Mouse (Mus musculus) spleen, postnatal 14 days (tissue): ENCODE data around the gene Ces1f.
"Not testable (repeated sequence)": the region's sequence is repeated elsewhere in the genome, so short reads cannot be mapped to it uniquely, and the experiment has no call there.

Experiments used
- DNase-seq, 2 experiments: peaks; one replicate each; pipeline ENCODE4 v3.0.0; 2021 to 2022; ENCODE audit warnings: low spot score in 2 of 2

Ces1f gene

DNA sequence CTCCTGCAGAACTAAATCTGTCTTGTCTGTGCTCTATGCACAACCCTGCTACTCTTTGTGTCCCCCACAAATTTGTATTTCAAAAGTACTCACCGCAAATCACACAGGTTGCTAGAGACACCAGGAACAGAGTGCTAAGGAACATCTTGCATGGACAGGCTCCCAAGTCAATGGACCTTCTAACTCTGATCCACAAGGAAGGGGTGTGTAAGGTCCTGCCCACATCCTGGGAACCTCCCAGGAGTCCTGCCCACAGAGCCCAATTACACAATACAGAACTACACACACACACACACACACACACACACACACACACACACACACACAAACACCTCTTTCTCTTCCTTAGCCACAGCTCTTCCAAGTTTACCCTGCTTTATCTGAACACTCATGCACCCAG lies at the start of gene Ces1f:
Ces1f (minus strand) TSS at position 192 of the 400 bp plus-strand sequence.
- DNase-seq: no peak

DNA sequence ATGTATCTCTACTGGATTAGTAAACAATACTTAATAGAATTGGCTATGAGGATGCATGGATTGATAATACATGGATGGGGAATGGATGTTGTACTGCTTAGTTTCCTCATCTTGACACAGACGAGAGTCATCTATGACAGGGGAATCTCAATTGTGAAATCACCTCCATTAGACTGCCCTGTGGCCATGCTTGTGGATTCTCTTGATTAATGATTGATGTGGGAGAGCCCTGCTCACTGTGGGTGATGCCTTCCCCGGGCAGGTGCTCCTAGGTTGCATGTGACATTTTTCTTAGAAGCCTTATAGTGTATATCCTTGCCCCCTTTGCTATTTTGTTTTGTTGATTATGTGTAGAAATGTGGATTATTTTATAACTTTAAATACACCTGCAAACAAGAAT lies 45.6 kb upstream of the Ces1f start:
- no peak for DNase-seq

DNA sequence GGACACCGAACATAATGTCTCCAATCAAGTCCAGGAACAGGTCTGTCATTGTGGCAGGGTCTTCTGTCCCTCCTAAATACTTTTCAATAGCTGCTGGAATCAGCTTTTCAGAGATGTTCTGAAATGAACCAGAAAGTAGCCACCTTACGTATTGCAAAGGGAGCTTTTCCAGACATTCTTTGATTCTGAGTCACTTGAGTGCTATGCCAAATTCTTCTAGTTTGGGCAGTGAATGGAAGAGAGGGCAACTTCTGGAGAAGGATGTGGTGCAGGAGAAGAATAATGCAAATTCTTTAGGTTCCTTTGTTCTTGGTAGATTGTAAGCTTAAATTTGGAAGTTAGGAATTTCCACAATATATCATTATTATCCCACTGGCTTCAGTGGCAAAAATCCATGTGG lies 37.5 kb upstream of the Ces1f start:
- DNase-seq: no peak

DNA sequence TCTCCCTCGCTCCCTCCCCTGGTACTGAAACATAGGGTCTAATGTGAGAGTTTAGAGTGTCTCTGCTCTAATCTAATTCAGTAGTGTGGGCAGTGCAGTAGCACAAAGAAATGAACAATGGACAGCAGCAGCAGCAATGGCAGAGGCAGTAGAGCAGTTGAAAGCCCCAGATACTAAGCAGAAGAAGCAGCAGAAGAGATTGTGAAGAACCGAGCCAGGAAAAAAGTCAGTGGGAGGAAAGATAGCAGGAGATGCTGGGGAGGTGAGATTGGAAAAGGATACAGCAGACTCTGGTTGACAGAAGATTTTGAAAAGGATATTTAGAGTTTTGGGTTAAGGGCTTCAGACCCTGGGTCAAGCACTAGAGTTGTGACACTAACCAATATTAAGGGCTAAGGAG lies 36.0 kb upstream of the Ces1f start:
- DNase-seq: no peak

- DNase-seq: no peak
These were observed 4.3 kb upstream of the Ces1f start for GRCm38 (mm10) chr8:93283896-93284295.

- no peak for DNase-seq
These were observed 2.8 kb upstream of the Ces1f start for GRCm38 (mm10) chr8:93282349-93282748.

DNA sequence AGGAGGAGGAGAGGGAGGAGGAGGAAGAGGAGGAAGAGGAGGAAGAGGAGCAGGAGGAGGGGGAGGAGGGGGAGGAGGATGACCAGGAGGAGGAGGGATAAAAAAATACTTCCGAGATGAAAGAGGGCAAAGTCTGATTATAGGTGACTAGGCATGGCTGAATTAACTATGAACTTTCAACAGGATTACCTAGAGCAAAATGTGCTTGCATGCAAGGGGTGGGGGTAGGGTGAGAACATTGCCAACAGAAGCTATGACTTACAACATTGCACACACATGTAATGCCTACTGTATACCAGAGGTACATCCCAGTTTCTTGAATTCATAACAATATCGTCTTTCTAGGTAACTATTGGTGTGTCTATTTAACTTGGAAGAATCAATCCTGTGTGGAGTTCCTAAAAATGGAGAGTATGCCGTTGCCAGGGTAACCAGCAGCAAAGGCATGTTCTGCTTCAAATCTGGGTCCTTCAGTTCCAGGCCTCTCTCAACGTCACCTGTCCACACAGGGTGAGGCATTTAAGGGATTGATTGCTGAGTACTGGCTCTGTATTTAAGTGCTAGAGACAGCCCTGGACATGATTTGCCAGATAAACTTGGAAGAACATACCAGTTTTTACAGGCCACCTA lies 1.3 kb downstream of the Ces1f start:
- no peak for DNase-seq

- DNase-seq: no peak
These were observed 4.9 kb downstream of the Ces1f start for GRCm38 (mm10) chr8:93274609-93275008.

GRCm38 (mm10) chr8:93273321-93273720 lies 6.2 kb downstream of the Ces1f start:
- DNase-seq: no peak

- no peak for DNase-seq
These were observed 6.9 kb downstream of the Ces1f start for GRCm38 (mm10) chr8:93272686-93273085.

- DNase-seq: no peak
These were observed 18.1 kb downstream of the Ces1f start for GRCm38 (mm10) chr8:93261436-93261835.

- DNase-seq: no peak
These were observed 27.1 kb downstream of the Ces1f start for GRCm38 (mm10) chr8:93252400-93252925.

GRCm38 (mm10) chr8:93246057-93246456 lies 33.5 kb downstream of the Ces1f start:
- no peak for DNase-seq

DNA sequence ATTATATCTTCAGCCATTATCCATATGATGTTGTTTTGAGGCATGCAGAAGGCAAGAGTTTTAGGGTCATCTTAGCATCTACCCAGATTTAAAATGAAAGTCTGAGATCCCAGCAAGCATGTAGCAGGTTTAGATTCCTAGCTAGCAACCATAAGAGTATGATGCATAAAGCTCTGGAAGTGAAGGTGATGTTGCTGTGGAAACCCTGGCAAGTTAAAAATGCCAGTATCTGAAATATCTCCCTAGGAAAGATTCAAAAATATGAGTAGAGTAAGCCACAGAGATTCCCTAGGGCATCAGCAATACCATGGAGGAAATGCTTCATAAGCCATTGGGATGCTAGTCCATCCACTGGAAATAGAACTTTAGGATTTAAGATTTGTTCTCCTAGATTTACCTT lies 39.7 kb downstream of the Ces1f start:
- DNase-seq: no peak

- DNase-seq: no peak
These were observed 43.9 kb downstream of the Ces1f start for GRCm38 (mm10) chr8:93235681-93236080.

DNA sequence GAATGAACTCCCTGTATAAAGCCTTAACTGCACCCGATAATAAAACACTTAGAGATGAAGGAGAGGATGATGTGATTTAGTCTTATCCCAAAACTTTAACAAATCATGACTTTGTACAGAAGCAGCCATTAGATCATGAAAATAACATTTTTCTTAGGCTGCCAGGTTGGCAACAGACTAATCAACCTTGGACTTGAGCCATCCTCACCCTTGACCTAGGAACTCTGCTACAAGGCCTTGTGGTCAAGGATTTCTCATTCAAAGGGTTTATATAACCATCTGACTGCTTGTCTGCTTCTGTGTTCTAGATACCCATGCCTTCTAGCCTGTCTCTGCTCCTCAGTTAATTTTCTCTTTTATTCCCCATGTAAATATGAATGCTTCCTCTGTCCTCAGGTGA lies 44.8 kb downstream of the Ces1f start:
- no peak for DNase-seq

DNA sequence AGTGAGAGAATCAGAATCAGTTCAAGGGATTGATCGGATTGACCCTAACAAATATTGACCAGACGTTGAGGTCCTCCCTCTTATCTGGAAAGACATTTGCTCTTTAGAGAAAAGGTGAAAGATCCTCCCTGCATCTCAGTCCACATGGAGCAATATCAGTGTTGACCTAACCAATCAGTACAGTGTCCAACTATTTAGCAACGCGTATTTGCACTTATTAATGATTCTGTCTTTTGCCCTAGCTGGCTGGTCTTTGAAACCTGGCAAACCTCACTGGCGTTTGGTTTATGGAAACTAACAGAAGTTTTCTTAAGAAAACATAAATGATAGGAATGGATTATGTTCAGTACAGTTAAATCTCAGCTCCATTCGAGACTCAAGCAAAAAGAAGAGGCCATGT lies 45.5 kb downstream of the Ces1f start:
- DNase-seq: no peak

DNA sequence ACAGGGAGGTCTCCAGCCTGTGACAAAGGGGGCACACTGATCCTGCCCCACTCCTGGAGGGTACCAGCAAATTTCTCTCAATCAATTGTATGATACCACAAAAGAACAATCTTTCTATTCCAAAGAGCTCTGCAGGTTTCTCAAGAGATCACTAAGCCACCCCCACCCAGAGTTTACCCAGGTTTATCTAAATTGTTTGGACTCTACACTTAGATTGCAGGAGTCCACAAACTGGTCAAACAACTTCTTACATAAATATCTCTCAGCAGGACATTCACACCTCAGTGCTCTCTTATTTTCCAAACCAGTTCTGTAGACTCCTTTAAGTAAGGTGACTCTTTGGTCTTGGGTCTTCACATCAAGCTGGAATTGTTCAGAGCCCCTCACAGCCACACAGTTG lies 50.1 kb downstream of the Ces1f start, which contains the start of gene Ces1e:
Ces1e (minus strand) TSS at position 174 of the 400 bp plus-strand sequence.
- no peak for DNase-seq

DNA sequence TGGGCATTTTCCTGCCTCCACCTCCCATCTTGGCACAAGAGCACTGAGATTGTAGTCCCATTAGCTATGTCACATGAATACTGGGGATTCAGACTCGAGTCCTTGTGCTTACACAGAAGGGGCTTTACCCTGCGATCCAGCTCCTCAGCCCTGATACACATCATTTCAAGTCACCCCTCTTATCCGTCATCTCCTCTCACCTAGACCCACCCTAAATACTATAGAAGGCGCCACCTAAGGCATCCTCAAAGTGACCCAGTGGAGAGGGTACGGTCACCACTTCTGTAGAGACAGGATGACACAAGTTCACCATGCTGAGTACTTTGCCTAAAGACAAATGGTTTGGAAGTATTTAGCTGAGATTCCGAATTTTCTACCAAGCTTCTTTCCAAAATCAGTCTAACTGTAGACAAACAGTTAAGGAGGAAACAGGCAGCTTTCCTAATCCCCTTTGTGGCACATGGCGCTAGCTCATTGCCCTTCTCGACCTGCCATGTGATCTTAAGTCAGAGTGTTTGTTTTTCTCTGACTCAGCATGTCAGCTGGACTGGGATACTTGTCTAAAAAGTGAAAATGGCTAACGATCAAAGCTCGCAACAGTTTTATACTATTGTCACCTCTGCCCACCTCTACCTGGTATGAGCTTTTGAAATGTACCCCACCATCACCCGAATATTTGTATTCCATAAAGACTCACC lies 50.7 kb downstream of the Ces1f start:
- DNase-seq: no peak

GRCm38 (mm10) chr8:93226471-93226870 lies 53.1 kb downstream of the Ces1f start:
- not testable (repeated sequence) for DNase-seq

GRCm38 (mm10) chr8:93221896-93222295 lies 57.7 kb downstream of the Ces1f start:
- DNase-seq: no peak

GRCm38 (mm10) chr8:93217867-93218266 lies 61.7 kb downstream of the Ces1f start:
- no peak for DNase-seq

GRCm38 (mm10) chr8:93217375-93217774 lies 62.2 kb downstream of the Ces1f start:
- DNase-seq: no peak
